Mouse (Mus musculus): ENCODE data around the gene Rbfox3. TPM values are rescaled to one million over a fixed set of nuclear protein-coding genes. Genes with fewer than 3 reads are reported as not detected.

Gene Rbfox3
- polyA plus RNA-seq, 1 experiment = 0.03 TPM

DNA sequence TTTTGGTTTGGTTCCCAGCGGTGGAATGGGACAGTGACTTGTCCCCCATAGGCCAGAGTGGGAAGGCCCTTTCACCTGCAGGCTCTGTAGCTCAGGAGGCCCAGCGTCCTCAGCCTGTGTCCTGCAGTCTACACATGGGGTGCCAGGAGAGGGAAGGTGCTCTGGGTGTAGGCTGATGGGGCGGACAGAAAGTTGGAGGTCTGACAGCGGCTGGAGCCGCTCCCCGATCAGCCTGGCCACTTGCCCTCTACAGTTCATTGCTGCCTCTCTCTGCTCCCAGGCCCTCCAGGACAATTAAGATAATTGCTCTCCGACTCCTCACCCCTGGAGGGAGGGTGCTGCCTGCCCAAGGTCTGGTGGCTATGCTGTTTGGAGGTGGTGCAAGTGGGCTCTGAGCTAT, 392.7 kb downstream of the Rbfox3 start:
- Histone ChIP-seq H3K27me3 (replicated peaks) (peaks cover 82% of the 10 kb centered on the region), H3K9me3 (no peaks in the 10 kb centered on the region), H3K4me1 (peaks cover 18% of the 10 kb centered on the region; the same call in 1 of the 2 replicates), H3K4me3 (replicated peaks) (no peak overlapping the region), H3K36me3 (replicated peaks; ENCODE audit: low read length) (no peaks in the 10 kb centered on the region)
- TF ChIP-seq GATA1 (IDR thresholded peaks at IDR 0.05; ENCODE audit: borderline replicate concordance, low read length) (no peak), FLI1 (IDR thresholded peaks at IDR 0.05; ENCODE audit: low read length) (no peak)

- Histone ChIP-seq H3K27me3 (replicated peaks) (peaks cover 83% of the 10 kb centered on the region), H3K9me3 (no peaks in the 10 kb centered on the region), H3K4me1 (peaks cover 18% of the 10 kb centered on the region; the same call in 1 of the 2 replicates), H3K36me3 (replicated peaks; ENCODE audit: low read length) (no peaks in the 10 kb centered on the region), H3K4me3 (replicated peaks) (no peak overlapping the region)
- no peak for TF ChIP-seq GATA1 (IDR thresholded peaks at IDR 0.05; ENCODE audit: borderline replicate concordance, low read length)
- no peak for TF ChIP-seq FLI1 (IDR thresholded peaks at IDR 0.05; ENCODE audit: low read length)
Observed at GRCm38 (mm10) chr11:118517924-118518323, 393.5 kb downstream of the Rbfox3 start.

DNA sequence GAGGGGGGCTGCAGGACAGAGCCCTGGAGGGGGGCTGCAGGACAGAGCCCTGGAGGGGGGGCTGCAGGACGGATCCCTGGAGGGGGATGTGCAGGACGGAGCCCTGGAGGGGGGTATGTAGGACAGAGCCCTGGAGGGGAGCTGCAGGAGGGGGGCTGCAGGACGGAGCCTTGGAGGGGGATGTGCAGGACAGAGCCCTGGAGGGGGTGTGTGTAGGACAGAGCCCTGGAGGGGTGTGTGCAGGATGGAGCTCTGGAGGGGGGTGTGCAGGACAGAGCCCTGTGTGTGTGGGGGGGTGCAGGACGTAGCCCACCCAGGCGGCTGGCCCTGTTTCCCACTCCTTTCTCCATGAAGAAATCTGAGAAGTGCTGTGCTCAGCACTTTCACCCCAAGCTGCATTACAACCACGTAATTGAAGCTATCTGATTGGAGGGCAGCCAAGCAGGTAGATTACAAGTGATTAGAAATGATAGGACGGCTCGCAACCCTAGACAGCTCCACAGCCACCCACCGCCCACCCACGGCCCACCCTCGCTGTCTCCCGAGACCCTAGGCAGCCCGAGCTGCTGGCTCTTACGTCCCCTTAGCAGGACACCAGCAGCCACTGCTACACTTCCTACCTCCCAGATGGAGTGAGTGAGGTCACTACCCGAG, 399.0 kb downstream of the Rbfox3 start:
- H3K4me1 ChIP-seq = peaks cover 9% of the 10 kb centered on the region; the same call in 1 of the 2 replicates
- H3K36me3 ChIP-seq (replicated peaks; ENCODE audit: low read length) = no peaks in the 10 kb centered on the region
- H3K9me3 ChIP-seq = no peaks in the 10 kb centered on the region
- H3K27me3 ChIP-seq (replicated peaks) = peaks cover 91% of the 10 kb centered on the region
- TF ChIP-seq FLI1 (IDR thresholded peaks at IDR 0.05; ENCODE audit: low read length) (no peak), GATA1 (IDR thresholded peaks at IDR 0.05; ENCODE audit: borderline replicate concordance, low read length) (no peak)
- no peak overlapping the region for H3K4me3 ChIP-seq (replicated peaks)

DNA sequence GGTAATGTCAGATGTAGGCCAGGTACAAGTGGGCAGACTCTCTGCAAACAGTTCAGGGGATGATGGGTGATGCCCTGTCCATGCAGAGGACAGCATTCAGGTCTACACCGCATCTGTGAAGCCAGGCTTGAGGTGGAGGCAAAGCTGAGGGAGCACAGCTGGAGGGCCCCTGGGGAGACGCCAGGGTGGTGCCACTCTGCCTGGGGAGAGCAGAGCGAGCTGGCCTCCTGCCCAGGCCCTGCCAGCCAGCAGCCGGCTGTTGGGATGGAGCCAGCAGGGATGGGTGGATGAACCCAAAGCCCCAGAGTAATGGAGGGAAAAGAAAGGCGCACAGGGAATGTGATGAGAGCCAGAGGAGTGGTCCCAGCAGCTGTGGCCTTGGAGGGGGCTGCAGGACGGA, 399.5 kb downstream of the Rbfox3 start:
- TF ChIP-seq FLI1 (IDR thresholded peaks at IDR 0.05; ENCODE audit: low read length) (no peak), GATA1 (IDR thresholded peaks at IDR 0.05; ENCODE audit: borderline replicate concordance, low read length) (no peak)
- Histone ChIP-seq H3K4me3 (replicated peaks) (no peak overlapping the region), H3K4me1 (peaks cover 8% of the 10 kb centered on the region; the same call in 1 of the 2 replicates), H3K27me3 (replicated peaks) (peaks cover 91% of the 10 kb centered on the region), H3K9me3 (no peaks in the 10 kb centered on the region), H3K36me3 (replicated peaks; ENCODE audit: low read length) (no peaks in the 10 kb centered on the region)

GRCm38 (mm10) chr11:118508341-118508740, 403.1 kb downstream of the Rbfox3 start:
- Histone ChIP-seq H3K4me3 (replicated peaks) (no peak overlapping the region), H3K4me1 (peaks cover 8% of the 10 kb centered on the region; the same call in 1 of the 2 replicates), H3K36me3 (replicated peaks; ENCODE audit: low read length) (no peaks in the 10 kb centered on the region), H3K27me3 (replicated peaks) (peaks cover 94% of the 10 kb centered on the region), H3K9me3 (no peaks in the 10 kb centered on the region)
- TF ChIP-seq GATA1 (IDR thresholded peaks at IDR 0.05; ENCODE audit: borderline replicate concordance, low read length) (no peak), FLI1 (IDR thresholded peaks at IDR 0.05; ENCODE audit: low read length) (no peak)

- H3K36me3 ChIP-seq (replicated peaks; ENCODE audit: low read length) = no peaks in the 10 kb centered on the region
- TF ChIP-seq FLI1 (IDR thresholded peaks at IDR 0.05; ENCODE audit: low read length) = no peak
- TF ChIP-seq GATA1 (IDR thresholded peaks at IDR 0.05; ENCODE audit: borderline replicate concordance, low read length) = no peak
- no peaks in the 10 kb centered on the region for H3K9me3 ChIP-seq
- no peak overlapping the region for H3K4me3 ChIP-seq (replicated peaks)
- H3K27me3 ChIP-seq (replicated peaks) = peaks cover 94% of the 10 kb centered on the region
- H3K4me1 ChIP-seq = peaks cover 12% of the 10 kb centered on the region; the same call in 1 of the 2 replicates
Observed at GRCm38 (mm10) chr11:118507904-118508303, 403.5 kb downstream of the Rbfox3 start.

- H3K9me3 ChIP-seq = no peaks in the 10 kb centered on the region
- H3K27me3 ChIP-seq (replicated peaks) = peaks cover 95% of the 10 kb centered on the region
- TF ChIP-seq FLI1 (IDR thresholded peaks at IDR 0.05; ENCODE audit: low read length) (no peak), GATA1 (IDR thresholded peaks at IDR 0.05; ENCODE audit: borderline replicate concordance, low read length) (no peak)
Observed at GRCm38 (mm10) chr11:118507095-118507494, 404.3 kb downstream of the Rbfox3 start.

GRCm38 (mm10) chr11:118504180-118504454, 407.3 kb downstream of the Rbfox3 start:
- H3K27me3 ChIP-seq (replicated peaks) = peaks cover 91% of the 10 kb centered on the region
- H3K36me3 ChIP-seq (replicated peaks; ENCODE audit: low read length) = no peaks in the 10 kb centered on the region
- H3K4me1 ChIP-seq = peaks cover 26% of the 10 kb centered on the region
- peaks cover 5% of the 10 kb centered on the region for H3K9me3 ChIP-seq
- no peak overlapping the region for H3K4me3 ChIP-seq (replicated peaks)
- TF ChIP-seq GATA1 (IDR thresholded peaks at IDR 0.05; ENCODE audit: borderline replicate concordance, low read length) = no peak
- TF ChIP-seq FLI1 (IDR thresholded peaks at IDR 0.05; ENCODE audit: low read length) = no peak

More at GRCm38 (mm10) chr11:118507095-118507494, 404.3 kb downstream of the Rbfox3 start:
- no peaks in the 10 kb centered on the region for H3K36me3 ChIP-seq (replicated peaks; ENCODE audit: low read length)
- H3K4me1 ChIP-seq = peaks cover 13% of the 10 kb centered on the region; the same call in 1 of the 2 replicates
- no peak overlapping the region for H3K4me3 ChIP-seq (replicated peaks)

DNA sequence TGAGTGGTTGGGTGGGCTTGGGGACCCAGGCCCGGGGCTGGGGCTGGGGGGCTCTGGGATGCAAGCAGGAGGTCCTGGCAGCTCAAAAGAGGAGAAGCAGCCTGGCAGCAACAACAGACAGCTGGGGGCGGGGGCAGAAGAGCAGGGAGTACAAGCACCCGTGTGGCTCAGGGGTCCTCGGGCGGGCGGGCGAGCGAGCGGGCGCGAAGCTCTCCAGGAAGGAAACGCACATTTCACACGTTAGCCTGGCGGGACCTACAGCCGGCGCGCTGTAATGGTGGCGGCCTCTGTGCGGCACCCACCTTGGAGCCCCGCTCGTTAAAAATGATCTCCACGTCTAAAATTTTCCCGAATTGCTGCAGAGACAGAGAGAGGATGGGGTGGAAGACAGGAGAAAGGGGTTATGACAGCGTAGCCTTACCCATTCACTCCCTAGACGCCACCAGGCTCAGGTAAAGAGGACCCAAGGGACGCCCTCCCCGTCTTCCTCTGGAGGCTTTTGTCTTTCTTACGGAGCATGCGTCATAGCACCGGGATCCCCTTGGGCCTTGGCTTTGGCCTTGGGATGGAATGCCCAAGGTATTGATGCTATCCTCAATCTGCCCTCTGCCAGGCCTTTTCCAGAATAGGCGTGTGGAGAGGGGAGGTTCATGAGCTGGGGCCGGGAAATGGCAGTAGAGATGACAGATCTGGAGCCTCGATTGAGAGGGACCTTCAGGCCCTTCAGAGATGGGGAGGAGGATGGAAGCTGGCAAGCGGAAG, 407.8 kb downstream of the Rbfox3 start:
- no peak overlapping the region for H3K4me3 ChIP-seq (replicated peaks)
- no peak for TF ChIP-seq FLI1 (IDR thresholded peaks at IDR 0.05; ENCODE audit: low read length)
- TF ChIP-seq GATA1 (IDR thresholded peaks at IDR 0.05; ENCODE audit: borderline replicate concordance, low read length) = no peak
- H3K36me3 ChIP-seq (replicated peaks; ENCODE audit: low read length) = no peaks in the 10 kb centered on the region
- H3K27me3 ChIP-seq (replicated peaks) = peaks cover 90% of the 10 kb centered on the region
- H3K4me1 ChIP-seq = peaks cover 32% of the 10 kb centered on the region
- peaks cover 5% of the 10 kb centered on the region for H3K9me3 ChIP-seq

DNA sequence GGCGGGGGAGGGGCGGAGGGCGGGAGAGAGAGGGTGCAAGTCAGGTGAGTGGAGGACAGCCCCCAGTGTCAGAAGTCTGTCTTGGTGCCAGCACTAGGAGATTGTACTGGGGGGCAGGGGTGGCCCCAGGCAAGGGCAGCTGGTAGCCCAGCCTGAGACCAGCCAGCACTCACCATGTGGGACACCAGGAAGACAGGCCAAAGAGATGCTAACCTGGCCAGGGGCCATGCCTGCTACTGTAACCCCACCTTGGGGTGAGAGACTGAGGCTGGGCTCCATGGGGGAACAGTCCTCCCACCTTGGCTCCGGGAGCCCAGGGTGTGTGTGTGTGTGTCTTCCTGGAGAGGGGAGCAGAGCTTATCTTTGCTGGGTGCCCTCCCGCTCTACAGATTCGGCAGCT, 408.4 kb downstream of the Rbfox3 start:
- H3K27me3 ChIP-seq (replicated peaks) = peaks cover 91% of the 10 kb centered on the region
- no peak overlapping the region for H3K4me3 ChIP-seq (replicated peaks)
- TF ChIP-seq FLI1 (IDR thresholded peaks at IDR 0.05; ENCODE audit: low read length) = no peak
- no peak for TF ChIP-seq GATA1 (IDR thresholded peaks at IDR 0.05; ENCODE audit: borderline replicate concordance, low read length)
- peaks cover 5% of the 10 kb centered on the region for H3K9me3 ChIP-seq
- H3K36me3 ChIP-seq (replicated peaks; ENCODE audit: low read length) = no peaks in the 10 kb centered on the region
- H3K4me1 ChIP-seq = peaks cover 38% of the 10 kb centered on the region
